ENCODE assay signal across 8 mouse cellular contexts in genomic region chr9:13297668-13298512, GRCm38 (mm10). TPM values are rescaled to one million over a fixed set of nuclear protein-coding genes. Genes with fewer than 3 reads are reported as not detected.
DNase-seq lines count a peak whose midpoint lies in the region; ATAC-seq and TF ChIP-seq lines count a peak whose summit lies in the region.

Gene Maml2 (plus strand): TSS chr9:13297957.

- peak within 1 kb of the TSS; percentile 66 for H3K27ac ChIP-seq in forebrain, postnatal 0 days (ENCODE audit: low read depth, low read length)
- peak within 1 kb of the TSS; percentile 90 for H3K27ac ChIP-seq in hindbrain, embryonic 10.5 days

- ATAC-seq in cerebellum, adult (ENCODE audit: insufficient number of reproducible peaks, low FRiP score, low TSS enrichment) = peak; percentile 51
- ATAC-seq in forebrain, postnatal 0 days = peak; percentile 71
- ATAC-seq in megakaryocyte, adult 5-6 weeks (ENCODE audit: poor library complexity, severe bottlenecking) = peak; percentile 21

- peaks cover 9% of the 10 kb centered on the region; the same call in 1 of the 2 replicates for H3K4me1 ChIP-seq in forebrain, postnatal 0 days (ENCODE audit: insufficient read depth)
- peaks cover 58% of the 10 kb centered on the region for H3K4me1 ChIP-seq in hindbrain, embryonic 10.5 days (replicated peaks)

- H3K4me2 ChIP-seq in forebrain, postnatal 0 days (ENCODE audit: low read depth) = peak within 1 kb of the TSS; percentile 86

- H3K9ac ChIP-seq in forebrain, postnatal 0 days = peak within 1 kb of the TSS; percentile 66

- H3K36me3 ChIP-seq in forebrain, postnatal 0 days (ENCODE audit: insufficient read depth) = no peaks in the 10 kb centered on the region
- no peaks in the 10 kb centered on the region for H3K36me3 ChIP-seq in hindbrain, embryonic 10.5 days

- TF ChIP-seq CTCF in forebrain, postnatal 0 days (IDR thresholded peaks at IDR 0.05; ENCODE audit: low read depth) = peak; percentile 54

- peak; percentile 64 for DNase-seq in MEL-GATA-1-ER (ENCODE audit: extremely low read depth, low read depth)
- peak; percentile 72 for DNase-seq in forebrain, postnatal 0 days
- DNase-seq in hindbrain, embryonic 10.5 days (ENCODE audit: low spot score) = peak; percentile 76
- peak; percentile 67 to 68 for DNase-seq in layer of hippocampus, postnatal 14 days (ENCODE audit: low spot score in 2 of 2)
- peak; percentile 19 to 44 for DNase-seq in right cerebral cortex, adult 2 months (ENCODE audit: low spot score in 2 of 2)
- DNase-seq in urinary bladder, postnatal 36 days (ENCODE audit: low spot score in 2 of 2) = peak; percentile 61 to 65

- no peaks in the 10 kb centered on the region for H3K27me3 ChIP-seq in forebrain, postnatal 0 days (ENCODE audit: insufficient read depth, low read length)
- peaks cover 9% of the 10 kb centered on the region for H3K27me3 ChIP-seq in hindbrain, embryonic 10.5 days (ENCODE audit: insufficient read depth, poor library complexity, severe bottlenecking)

- under 1% methylated on average over 23 of the region's 23 CpGs for WGBS in forebrain, postnatal 0 days
- 2% methylated on average over 23 of the region's 23 CpGs for WGBS in hindbrain, embryonic 10.5 days

- no peaks in the 10 kb centered on the region for H3K9me3 ChIP-seq in forebrain, postnatal 0 days (ENCODE audit: low read length)
- H3K9me3 ChIP-seq in hindbrain, embryonic 10.5 days = no peaks in the 10 kb centered on the region

- H3K4me3 ChIP-seq in forebrain, postnatal 0 days (ENCODE audit: low read depth, low read length) = peak within 1 kb of the TSS; percentile 57
- H3K4me3 ChIP-seq in hindbrain, embryonic 10.5 days = peak within 1 kb of the TSS; percentile 64

RNA-seq across cellular contexts. Expression of gene Maml2, which starts in this region (rescaled TPM):
- 6.2 and 6.4 TPM in 2 replicates for total RNA-seq in forebrain, postnatal 0 days (2014; rRNA removed)
- polyA plus RNA-seq in forebrain, postnatal 0 days (2015; fragmentation: Nextera tagmentation; extraction: Ambion mirVana) = 5.9 and 9.5 TPM in 2 replicates
- polyA plus RNA-seq in hindbrain, embryonic 10.5 days (2016; fragmentation: Nextera tagmentation; extraction: Ambion mirVana) = 10.0 and 10.2 TPM in 2 replicates
- total RNA-seq in layer of hippocampus, postnatal 14 days (2021) = 10 to 100 TPM; 15.1 to 16.5 TPM
- 2.0 and 3.0 TPM in 2 replicates for total RNA-seq in megakaryocyte, adult 5-6 weeks (2015)
- 0.62 and 0.77 TPM in 2 replicates for total RNA-seq in megakaryocyte, adult 5-6 weeks (2017)

Comparison
In these comparisons a context has a peak if more than half of its experiments do, and no peak if none do; other contexts are left out.
1. Peak in every context shown above with its lines: DNase-seq, ATAC-seq, H3K4me3 ChIP-seq and H3K27ac ChIP-seq.
2. ATAC-seq: peak in every context shown above with its lines; median percentile 71 in forebrain, postnatal 0 days; 51 in cerebellum, adult; 21 in megakaryocyte, adult 5-6 weeks.